Mouse (Mus musculus) granulocyte monocyte progenitor cell, adult 5-6 weeks (primary cell): Measurements from ENCODE around the gene Mctp1. TPM values are rescaled to one million over a fixed set of nuclear protein-coding genes. Genes with fewer than 3 reads are reported as not detected.
"Not testable (repeated sequence)": the region's sequence is repeated elsewhere in the genome, so short reads cannot be mapped to it uniquely, and the experiment has no call there.

ENCODE experiments used
- ATAC-seq: replicated peaks from 2 replicates; pipeline ENCODE4 v1.8.0; 2016; ENCODE audit warnings: mild to moderate bottlenecking, moderate TSS enrichment, inconsistent platforms; ENCODE audit not compliant: poor library complexity, severe bottlenecking
- total RNA-seq, 2 experiments: library from RNA; stranded (forward) in 1 of 2; stranded (reverse) in 1 of 2; fragments of 200-712, 200-1000 nt in 1 of 2; fragments of >200 nt in 1 of 2; fragmentation: Nextera tagmentation in 1 of 2; gene quantifications; 2 replicates each; pipeline ENCODE4 v1.2.3; 2014 to 2017

The Mctp1 gene
- total RNA-seq, 2 experiments from 2014 or later = 42.4 to 70.2 TPM

GRCm38 (mm10) chr13:76895770-76896456, 511.6 kb downstream of the Mctp1 start:
- no peak for ATAC-seq

GRCm38 (mm10) chr13:76896457-76896790, 512.1 kb downstream of the Mctp1 start:
- ATAC-seq = no peak

GRCm38 (mm10) chr13:76918321-76918720, 534.0 kb downstream of the Mctp1 start:
- ATAC-seq = no peak

GRCm38 (mm10) chr13:76926851-76927250, 542.5 kb downstream of the Mctp1 start:
- ATAC-seq = no peak

GRCm38 (mm10) chr13:76927875-76928440, 543.6 kb downstream of the Mctp1 start:
- ATAC-seq = no peak

- ATAC-seq = 0 out of 2 replicates have a peak, but pooled peaks have one; percentile 25
Observed at GRCm38 (mm10) chr13:76929152-76929551, 544.8 kb downstream of the Mctp1 start.

GRCm38 (mm10) chr13:76932933-76933332, 548.6 kb downstream of the Mctp1 start:
- no peak for ATAC-seq

GRCm38 (mm10) chr13:76949234-76949633, 564.9 kb downstream of the Mctp1 start:
- no peak for ATAC-seq

GRCm38 (mm10) chr13:76967588-76967987, 583.3 kb downstream of the Mctp1 start:
- no peak for ATAC-seq

- ATAC-seq = peak; percentile 63
Observed at GRCm38 (mm10) chr13:76969386-76969785, 585.1 kb downstream of the Mctp1 start.

GRCm38 (mm10) chr13:76971046-76971445, 586.7 kb downstream of the Mctp1 start:
- not testable (repeated sequence) for ATAC-seq

GRCm38 (mm10) chr13:77002628-77003027, 618.3 kb downstream of the Mctp1 start:
- ATAC-seq = no peak

GRCm38 (mm10) chr13:77003684-77004083, 619.3 kb downstream of the Mctp1 start:
- no peak for ATAC-seq

GRCm38 (mm10) chr13:77018851-77019250, 634.5 kb downstream of the Mctp1 start:
- no peak for ATAC-seq

GRCm38 (mm10) chr13:77029594-77029993, 645.3 kb downstream of the Mctp1 start:
- no peak for ATAC-seq

GRCm38 (mm10) chr13:77043375-77043774, 659.0 kb downstream of the Mctp1 start:
- no peak for ATAC-seq

- no peak for ATAC-seq
Observed at GRCm38 (mm10) chr13:77045375-77045774, 661.0 kb downstream of the Mctp1 start.

GRCm38 (mm10) chr13:77046416-77046815, 662.1 kb downstream of the Mctp1 start:
- ATAC-seq = no peak

GRCm38 (mm10) chr13:77047179-77047931, 663.0 kb downstream of the Mctp1 start:
- no peak for ATAC-seq

- ATAC-seq = no peak
Observed at GRCm38 (mm10) chr13:77048461-77048860, 664.1 kb downstream of the Mctp1 start.

- ATAC-seq = no peak
Observed at GRCm38 (mm10) chr13:77049736-77050135, 665.4 kb downstream of the Mctp1 start.
